Mouse (Mus musculus) right cerebral cortex, adult 2 months (tissue): ENCODE data around the gene Ap5z1.

Experiments
- DNase-seq, 2 experiments: peaks; one replicate each; pipeline ENCODE4 v3.0.0; 2021 to 2022; ENCODE audit warnings: low spot score in 2 of 2

Gene Ap5z1

DNA sequence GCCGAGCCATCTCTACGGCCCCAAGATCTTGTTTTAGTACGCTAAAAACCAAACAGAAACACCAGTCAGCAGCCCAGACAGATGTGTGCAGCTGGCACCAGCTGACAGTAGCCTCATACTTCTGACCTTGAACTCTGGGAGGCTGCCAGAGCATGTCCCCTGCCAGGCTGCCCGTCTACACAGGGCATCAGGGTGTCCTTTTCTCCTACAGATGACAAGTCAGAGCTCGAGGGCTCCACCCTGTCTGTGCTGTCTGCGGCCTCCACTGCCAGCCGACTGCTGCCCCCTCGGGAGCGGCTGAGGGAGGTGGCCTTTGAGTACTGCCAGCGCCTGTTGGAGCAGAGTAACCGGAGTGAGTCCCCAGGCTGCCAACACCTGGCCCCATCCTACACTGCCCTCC lies 6.1 kb downstream of the Ap5z1 start:
- no peak for DNase-seq

DNA sequence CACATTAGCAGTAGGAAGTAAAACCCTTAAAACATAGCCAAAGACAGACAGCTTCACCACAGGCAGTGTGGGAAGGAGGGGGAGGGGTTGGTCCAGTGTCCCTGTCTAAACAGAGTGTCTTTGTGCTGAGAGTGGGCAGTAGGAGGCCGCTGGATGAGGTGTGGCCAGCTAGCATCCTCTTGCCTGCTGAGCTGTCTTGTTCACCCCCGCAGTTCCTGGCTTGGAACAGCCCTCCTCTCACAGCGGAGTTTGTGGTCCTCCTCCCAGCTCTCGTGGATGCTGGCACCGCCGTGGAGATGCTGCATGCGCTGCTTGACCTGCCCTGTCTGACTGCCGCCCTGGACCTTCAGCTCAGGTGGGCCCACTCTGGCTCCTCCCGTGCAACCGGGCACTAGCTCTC lies 10.0 kb downstream of the Ap5z1 start:
- DNase-seq, result peak; percentile 76 to 77

DNA sequence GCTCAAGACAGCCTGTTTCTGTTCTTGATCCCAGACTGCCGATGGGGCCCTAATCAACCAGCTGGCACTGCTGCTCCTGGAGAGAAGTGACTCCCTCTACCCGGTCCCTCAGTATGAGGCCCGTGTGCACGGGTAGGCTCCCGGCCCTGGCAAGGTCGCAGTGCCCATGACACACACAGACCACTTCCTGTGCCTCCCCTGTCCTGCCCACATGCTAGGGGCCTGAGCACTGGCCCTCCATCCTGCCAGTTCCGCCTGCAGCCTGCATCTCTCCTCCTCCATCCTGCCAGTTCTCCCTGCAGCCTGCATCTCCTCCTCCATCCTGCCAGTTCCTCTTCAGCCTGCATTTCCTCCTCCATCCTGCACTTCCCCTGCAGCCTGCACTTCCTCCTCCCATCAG lies 11.9 kb downstream of the Ap5z1 start:
- DNase-seq, result no peak

DNA sequence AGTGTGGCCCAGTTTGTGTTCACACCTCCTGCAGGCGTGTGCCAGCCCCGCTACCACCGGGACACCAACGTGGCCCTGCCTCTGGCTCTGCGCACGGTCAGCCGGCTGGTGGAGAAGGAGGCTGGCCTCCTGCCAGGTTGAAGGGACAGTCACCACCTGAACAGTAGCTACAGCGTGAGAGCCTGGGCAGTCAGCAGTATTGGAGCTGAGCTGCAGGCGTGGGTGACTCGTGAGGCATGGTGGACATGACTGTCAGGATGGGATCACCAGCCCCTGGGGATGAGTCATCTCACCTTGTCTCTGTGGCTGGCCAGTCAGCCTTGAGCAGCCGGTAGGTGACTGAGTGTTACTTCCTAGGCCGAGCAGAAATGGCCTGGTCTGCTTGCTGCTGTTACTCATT lies 13.6 kb downstream of the Ap5z1 start:
- DNase-seq, result no peak

DNA sequence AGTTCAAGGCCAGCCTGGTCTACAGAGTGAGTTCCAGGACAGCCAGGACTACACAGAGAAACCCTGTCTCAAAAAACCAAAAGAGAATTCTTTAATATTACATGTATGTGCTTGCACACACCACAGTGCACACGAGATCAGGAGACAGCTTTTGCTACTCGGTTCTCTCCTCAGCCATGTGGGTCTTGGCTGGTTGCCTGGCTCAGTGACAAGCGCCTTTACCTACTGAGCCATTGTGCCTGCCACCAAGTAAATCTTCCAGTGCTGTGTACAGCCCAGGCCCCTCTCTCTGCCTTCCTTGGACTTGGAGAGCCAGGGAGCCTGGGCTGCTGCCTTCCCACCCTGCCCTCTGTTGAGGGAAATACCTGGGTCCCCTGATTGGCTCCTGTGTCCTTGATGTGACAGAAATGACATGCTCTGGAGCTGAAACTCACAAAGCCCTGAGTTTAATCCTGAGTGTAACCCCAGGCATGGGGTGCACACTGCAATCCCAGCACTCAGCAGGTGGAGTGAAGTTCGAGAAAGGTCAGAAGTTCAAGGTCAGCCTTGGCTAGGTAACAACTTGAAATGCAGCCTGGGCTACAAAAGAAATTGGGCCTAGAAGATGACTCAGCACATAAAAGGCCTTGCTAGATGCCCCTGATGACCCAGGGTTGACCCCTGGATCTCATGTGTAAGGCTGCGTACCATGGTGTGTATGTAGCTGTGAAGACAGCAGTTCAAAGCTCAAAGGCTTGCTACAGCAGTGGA lies 14.3 kb downstream of the Ap5z1 start:
- no peak for DNase-seq

DNA sequence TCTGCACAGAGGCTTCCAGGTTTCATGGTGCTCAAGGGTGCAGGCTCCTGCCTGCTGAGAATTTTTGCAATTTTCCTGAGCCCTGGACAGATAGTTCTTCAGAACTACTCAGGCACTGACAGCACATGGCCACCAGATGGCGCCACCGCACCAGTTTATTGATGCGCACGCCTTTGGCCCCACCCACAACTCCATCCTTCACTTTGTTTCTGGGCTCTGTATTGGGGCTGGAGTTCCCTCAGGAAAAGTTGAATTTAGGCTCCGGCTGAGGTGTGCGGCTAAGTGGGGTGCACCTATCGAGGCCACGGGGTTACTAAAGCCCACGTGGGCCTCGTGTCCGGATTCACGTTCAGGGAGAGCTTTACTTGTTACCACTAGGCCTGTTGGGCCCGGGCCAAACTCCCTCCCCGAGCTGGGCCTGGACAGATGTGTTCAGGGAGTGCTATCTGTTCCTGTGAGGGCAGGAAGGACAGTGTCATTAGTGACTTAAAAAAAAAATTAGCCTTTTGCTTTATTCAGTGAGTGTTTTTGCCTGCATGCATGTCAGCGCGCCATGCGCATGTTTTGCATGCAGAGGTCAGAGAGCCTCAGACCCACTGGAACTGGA lies 15.2 kb downstream of the Ap5z1 start:
- DNase-seq, result peak; percentile 81 to 86

DNA sequence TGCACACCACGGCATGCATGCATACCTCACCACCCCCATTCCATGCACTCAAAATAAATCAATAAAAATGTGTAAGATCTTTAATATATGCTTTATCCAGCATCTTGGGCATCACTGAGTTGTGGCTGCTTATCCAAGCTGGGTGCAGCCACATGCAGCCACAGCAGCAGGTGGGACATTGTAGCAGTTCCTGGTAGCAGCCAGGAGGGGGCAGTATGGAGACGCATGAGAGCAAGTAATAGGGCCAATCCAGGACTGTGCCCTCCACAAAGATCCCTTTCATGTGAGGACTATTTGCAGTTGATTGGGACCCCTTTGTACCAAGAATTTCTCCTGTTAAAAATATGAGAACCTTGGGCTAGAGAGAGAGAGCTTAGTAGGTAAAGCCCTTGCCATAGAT lies 18.8 kb downstream of the Ap5z1 start:
- DNase-seq, result no peak

DNA sequence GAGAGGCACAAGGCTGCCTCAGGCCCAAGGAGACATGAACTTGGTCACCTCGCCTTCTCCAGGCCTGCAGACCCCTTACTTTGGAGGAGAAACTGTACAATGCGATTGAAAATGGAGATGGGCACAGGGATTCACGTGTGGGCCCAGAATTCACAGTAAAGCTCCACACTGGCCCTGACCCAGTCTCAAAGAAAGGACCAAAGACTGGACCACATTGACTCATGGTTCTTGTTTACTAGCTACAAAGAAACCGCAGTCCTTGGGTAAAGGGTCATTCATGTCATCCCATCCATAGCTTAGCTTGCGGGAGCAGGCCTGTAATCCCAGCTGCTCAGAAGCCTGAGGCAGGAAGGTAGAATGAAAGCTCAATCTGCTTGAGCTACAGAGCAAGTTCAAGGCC lies 19.8 kb downstream of the Ap5z1 start:
- no peak for DNase-seq

DNA sequence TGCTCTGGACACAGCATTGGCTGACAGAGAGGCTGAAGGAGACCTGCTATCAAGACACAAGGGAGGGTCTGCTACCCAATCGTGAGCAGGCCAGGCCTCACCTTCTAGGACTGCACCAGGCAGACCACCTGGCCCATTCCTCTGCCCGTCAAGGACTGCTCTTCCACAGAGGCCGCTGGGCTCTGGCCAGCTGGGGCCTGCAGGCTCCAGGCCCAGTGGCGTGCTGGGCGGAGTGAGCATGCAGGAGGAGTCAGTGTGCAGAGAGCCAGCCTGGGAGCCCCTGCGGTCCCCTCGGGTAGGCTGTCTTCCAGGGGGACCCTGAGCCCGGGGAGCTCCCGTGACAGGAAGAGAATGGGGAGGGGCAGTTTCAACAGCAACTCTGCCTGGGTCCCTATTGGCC lies 22.9 kb downstream of the Ap5z1 start:
- DNase-seq, result no peak

DNA sequence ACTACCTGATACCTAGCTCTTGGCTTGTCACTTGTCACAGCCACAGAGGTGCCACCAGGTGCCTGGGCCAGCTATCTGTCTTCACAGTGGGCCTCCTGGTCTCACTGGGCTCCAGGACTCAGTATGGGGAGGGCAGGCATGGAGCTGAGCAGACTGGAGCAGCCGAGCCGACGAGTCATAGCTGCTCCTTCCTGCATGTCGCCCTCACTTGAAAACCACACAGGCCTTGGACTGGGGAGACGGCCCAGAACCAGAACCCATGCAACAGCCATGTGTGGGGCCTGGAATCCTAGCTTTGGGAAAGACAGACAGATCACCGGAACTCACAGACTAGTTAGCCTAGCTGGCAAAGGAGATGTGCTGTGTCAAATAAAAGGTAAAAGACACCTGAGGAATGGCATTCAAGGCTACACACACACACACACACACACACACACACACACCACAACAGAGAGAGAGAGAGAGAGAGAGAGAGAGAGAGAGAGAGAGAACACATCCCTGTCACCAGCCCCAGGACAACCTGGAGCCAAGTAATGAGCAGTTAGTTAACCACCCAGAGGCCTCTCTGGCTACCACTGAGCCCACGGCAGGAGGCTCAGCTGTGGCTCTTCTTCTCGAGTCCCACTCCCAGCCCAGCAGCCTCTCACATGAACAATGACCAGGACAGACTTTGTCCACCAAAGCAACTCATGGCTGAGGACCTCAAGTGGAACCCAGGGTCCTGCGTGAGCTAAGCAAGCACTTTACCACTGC lies 26.4 kb downstream of the Ap5z1 start:
- no peak for DNase-seq

DNA sequence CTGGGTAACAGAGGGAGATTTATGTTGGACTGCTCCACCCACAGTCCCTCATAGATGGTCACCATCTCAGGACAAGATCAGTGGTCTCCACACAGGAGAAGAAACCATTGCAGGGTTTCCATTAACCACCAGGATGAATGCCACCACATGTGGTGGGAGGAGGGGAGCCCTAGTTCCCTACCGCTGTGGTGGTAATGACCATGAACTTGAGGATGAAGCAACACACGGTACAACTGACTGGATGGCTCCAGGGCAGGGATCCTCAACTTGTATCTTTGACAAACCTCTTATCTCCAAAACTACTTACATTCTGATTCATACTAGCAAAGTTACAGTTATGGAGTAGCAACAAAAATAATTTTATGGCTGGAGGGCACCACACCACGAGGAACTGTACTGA lies 29.6 kb downstream of the Ap5z1 start:
- DNase-seq, result no peak

DNA sequence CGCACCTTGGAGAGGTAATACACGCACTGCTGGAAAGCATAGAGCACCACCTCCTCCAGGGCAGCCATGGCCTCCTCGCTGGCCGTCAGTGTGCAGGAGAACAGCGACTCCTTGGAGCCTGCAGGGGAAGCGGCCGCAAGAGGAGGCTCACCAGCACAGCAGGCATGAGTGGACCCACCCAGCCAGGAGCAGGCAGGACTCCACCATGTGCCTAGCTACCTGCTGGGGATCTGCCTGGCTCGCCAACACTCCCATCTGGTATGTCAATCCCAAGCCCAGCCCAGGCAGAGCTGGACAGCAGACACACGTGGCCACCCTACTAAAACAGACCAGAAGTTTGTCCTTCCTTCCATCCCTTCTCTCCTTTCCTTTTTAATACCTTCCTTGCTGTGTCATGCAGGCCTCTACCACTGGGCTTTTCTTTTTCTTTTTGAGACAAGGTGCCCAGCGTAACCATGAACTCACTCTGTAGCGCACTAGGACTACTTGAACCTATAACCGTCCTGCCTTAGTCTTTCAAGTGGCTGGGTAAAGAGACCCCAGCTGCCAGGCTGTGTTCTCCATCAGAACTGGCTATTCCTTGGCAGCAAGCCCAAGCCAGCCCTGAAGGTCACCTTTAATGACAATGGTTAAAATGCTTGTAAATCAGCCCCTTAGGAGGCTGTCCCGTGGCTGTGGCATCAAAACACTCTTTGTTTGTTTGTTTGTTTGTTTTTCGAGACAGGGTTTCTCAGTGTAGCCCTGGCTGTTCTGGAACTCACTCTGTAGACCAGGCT lies 31.8 kb downstream of the Ap5z1 start:
- no peak for DNase-seq

DNA sequence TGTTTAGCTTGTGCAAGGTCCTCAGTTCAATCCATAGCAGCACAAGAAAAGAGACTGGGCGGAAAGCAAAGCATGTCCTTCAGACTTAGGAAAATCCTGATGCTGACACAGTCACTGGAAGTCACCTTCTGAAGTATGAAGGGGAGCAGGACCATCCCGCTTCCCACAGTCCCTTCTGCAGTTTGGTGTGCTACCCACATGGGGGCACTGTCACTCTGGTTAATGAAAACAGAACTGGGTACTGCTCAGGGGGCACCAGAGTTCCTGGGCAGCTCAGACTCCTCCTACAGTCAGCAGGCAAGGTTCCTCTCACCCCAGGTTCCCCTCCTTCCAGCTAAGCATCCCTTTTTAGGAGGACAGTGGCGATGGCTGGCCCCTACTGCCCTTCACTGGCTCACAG lies 35.2 kb downstream of the Ap5z1 start:
- peak; percentile 33 to 43 for DNase-seq

DNA sequence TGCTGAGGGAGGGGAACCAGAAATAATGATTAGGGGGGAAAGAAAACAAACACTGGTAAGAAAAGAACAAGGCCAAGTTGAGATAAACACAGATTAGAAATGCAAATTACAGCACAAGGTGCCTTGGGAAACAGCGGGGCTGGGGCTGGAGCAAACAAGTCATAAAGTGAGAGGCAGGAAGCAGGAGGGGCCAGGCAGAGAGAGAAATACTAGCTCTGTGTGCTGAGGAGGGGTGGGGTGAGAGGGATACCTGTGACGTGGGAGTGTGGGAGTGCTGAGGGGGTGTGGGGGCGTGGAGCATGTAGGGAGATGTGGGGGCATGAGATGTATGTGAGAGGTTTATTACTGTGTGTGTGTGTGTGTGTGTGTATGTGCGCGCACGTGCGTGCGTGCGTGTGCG lies 37.2 kb downstream of the Ap5z1 start:
- no peak for DNase-seq

DNA sequence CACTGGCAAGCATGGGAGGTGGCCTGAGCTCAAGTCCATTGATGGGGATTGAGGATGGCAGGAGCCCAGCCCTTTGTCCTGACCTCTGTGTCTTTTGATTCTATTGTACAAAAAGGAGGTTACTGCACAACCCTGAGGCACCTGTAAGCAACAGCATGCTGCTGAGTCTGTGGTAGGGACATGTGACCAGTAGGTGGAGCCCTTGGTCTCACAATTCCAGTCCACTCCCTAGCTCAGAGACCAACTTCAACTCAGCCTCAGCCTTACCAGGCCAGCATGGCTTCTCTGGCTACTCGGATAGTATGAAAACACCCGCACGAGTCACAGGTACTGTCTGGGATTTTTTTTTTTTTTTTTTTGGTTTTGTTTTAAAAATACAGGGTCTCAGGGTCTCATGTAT lies 38.7 kb downstream of the Ap5z1 start:
- peak; percentile 84 to 89 for DNase-seq

DNA sequence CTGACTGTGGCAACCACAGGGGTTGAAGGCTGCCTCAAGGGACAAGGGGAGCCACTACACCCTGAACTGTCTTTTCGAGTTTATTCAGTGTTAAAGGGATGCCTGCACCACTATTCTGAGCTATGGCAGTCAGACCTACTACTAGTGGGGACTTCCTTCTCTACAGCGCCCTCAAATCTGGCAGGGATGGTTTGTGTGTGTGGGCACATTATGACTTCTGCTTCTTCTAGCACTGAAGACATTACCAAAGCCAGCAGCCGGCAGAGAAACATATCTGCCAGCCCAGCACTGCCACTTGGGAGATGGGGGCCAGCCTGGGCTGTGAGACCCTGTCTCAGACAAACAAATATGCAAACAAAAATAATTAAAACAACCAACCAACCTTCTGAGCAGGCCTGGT lies 40.4 kb downstream of the Ap5z1 start:
- peak in 1 of 2 experiments; percentile 35 for DNase-seq

DNA sequence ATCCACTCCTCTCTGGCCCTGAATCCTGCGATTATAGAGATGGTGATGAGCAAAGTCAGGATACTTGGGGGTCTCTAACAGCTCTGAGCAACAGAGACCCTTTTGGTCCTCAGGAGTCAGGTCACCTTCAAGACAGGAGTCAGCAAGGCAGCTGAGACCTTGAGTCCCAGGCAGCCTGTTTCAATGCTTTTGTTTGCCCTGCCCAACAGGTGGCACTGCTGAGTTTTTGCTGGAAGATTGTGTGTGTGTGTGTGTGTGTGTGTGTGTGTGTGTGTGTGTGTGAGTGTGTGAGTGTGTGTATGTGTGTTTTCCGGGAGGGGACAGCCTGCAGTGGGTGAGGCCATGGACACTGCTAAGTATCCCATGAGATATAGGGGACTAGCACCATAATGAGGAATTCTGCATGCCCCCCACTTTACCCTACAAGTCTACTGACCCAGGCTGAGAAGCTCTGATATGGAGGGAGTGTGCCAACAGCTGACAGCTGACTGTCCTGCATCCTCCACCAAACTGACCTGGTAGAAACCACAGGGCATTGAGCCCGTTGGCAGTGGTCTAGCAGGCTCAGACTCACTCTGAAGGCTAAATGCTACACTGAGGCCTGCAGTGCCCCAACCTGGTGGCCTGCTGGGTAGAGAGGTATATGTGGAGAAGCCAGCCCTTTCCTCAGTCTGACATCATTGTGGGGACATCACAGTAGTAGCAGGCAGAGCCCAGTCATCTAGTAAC lies 42.1 kb downstream of the Ap5z1 start:
- no peak for DNase-seq

DNA sequence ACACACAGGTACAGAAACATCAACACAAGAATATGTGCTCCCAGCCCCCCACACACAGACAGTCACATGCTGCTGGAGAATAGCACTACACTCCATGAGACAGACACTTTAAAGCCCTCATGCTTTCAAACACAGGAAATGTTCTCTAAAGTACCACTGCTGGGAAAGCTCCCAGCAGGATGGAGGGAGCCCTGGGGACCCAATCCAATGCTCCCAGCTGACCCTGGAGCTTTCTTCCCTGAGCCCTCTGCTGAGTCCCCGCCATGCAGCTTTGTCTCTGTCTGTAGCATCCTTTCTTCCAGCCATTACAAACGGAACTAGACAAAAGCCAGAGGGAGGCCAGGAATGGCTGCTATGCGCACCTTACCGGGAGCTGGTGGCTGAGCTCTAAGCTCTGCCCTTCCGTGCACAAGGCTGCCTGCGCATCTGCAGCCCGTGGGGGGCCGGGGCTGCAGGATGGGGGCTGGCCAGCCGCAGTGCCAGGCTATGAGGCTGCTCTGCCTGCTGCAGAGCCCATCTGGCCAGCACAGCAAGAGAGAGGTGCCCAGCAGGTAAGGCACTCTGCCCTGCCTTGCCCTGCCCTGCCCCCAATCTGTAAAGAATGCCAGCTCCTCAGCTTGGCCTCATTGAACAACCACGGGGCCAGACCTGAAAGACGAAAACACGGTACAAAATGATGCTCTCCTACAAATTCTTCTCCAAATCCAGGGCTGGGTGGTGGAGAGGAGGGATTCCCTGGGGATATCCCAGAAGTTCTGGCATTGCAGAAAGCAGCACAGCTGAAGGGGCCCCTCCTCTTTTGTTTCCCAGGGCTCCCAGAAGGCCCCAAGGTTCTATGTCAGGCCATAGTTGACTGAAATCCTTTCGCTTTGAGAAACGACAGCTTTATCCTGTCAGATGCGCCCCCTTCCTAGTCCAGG lies 45.7 kb downstream of the Ap5z1 start:
- no peak for DNase-seq

DNA sequence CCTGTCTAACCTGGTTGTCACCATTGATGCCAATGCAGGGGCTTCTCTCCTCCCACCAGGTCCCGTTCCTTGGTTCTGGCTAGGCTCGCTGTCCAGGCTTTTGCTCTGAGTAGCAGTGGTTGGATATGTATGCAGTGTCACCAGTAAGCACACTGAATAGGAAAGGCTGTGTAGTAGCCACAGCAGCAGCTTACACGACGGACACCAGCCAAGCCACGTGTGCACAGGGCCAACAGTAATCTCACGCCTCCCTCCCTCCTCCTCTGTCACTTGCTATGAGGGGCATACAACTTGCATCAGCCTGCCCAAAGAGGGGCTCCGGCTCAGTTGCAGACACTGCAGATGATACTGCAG lies 46.3 kb downstream of the Ap5z1 start:
- no peak for DNase-seq

DNA sequence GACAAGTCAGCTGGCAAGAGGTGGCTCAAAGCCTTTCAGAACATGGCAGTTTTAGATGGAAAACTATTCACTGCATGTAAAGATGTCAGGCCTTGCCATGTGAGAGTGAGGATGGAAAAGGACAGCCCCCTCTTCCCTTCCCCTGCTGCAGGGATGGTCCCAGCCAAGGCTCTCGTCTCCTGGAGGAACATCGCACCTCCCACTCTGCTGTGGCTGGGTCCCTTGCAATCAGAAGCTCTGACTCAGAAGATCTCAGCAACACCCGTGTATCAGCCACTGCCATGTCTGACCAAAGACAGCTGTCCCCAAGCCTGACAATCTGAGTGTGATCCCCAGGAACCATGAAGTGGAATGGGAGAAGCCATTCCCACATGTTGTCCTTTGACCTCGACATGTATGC lies 48.4 kb downstream of the Ap5z1 start:
- DNase-seq, result no peak

DNA sequence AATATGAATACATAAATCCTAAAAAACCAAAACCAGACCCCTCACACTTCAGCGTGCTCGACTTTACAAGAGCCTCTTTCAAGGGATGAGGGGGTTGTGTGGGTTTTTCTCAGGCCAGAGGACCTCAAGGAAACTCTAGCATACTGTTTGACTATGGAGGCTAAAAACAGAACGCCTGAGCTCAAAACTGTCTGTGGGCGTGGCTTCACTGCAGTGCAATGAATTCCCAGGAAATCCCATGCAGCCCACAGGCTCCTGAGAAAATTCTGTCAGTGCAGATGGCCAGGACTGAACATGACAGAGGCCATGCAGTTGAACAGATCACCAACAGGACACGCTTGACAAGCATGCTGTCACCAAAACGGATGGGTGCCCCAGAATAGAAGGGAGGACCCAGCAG lies 55.2 kb downstream of the Ap5z1 start:
- DNase-seq, result peak in 1 of 2 experiments; percentile 30
